Mouse (Mus musculus) neural tube, embryonic 11.5 days (tissue): ENCODE data around the gene Lyar. TPM values are rescaled to one million over a fixed set of nuclear protein-coding genes. Genes with fewer than 3 reads are reported as not detected.

Experiments
- ATAC-seq: fragments of 200-750 bp; cut with Nextera tagmentation; 2 replicates; pipeline ENCODE4 v1.8.0; 2017; ENCODE audit warnings: moderate number of reproducible peaks, mild to moderate bottlenecking, moderate TSS enrichment, moderate library complexity; ENCODE audit not compliant: insufficient read depth, low FRiP score, low TSS enrichment
- DNase-seq: peaks from one replicate; pipeline ENCODE4 v3.0.0-alpha.2; 2015; ENCODE audit warnings: low spot score
- H3K27ac ChIP-seq: fragments of 300-500 bp; sonication (generic); 2 replicates; pipeline ENCODE4 v1.5.1; 2014; ENCODE audit warnings: low read depth, mild to moderate bottlenecking, low read length
- H3K27me3 ChIP-seq: fragments of 300-500 bp; sonication (generic); 2 replicates; pipeline ENCODE4 v1.6.1; 2014; ENCODE audit warnings: mild to moderate bottlenecking, low read length, mixed read lengths; ENCODE audit not compliant: control insufficient read depth, insufficient read depth
- H3K36me3 ChIP-seq: fragments of 300-500 bp; sonication (generic); 2 replicates; pipeline ENCODE4 v1.6.1; 2014; ENCODE audit warnings: mild to moderate bottlenecking, low read length, moderate library complexity, mixed read lengths; ENCODE audit not compliant: control insufficient read depth, insufficient read depth
- H3K4me1 ChIP-seq: fragments of 300-500 bp; sonication (generic); 2 replicates; pipeline ENCODE4 v1.6.1; 2014; ENCODE audit warnings: low read length, mixed read lengths; ENCODE audit not compliant: control insufficient read depth, insufficient read depth
- H3K4me2 ChIP-seq: fragments of 300-500 bp; sonication (generic); 2 replicates; pipeline ENCODE4 v1.6.1; 2014; ENCODE audit warnings: low read depth, mild to moderate bottlenecking, moderate library complexity
- H3K4me3 ChIP-seq: fragments of 300-500 bp; sonication (generic); 2 replicates; pipeline ENCODE4 v1.5.1; 2014; ENCODE audit warnings: low read depth, low read length
- H3K9ac ChIP-seq: fragments of 300-500 bp; sonication (generic); 2 replicates; pipeline ENCODE4 v1.6.1; 2014; ENCODE audit warnings: mild to moderate bottlenecking, low read length
- H3K9me3 ChIP-seq: fragments of 300-500 bp; sonication (generic); 2 replicates; pipeline ENCODE4 v1.6.1; 2016; ENCODE audit warnings: low read length; ENCODE audit not compliant: control insufficient read depth
- WGBS: fragments of 180-500 bp; shearing (Covaris S2); extraction: QIAGEN DNeasy Blood & Tissue Kit; methylation state at CpG from one replicate; pipeline ENCODE4 v1.1.7; 2014; 5-methylcytosine and 5-hydroxymethylcytosine counted together
- polyA plus RNA-seq: library from polyadenylated mRNA; unstranded; fragments of >200 nt; fragmentation: Nextera tagmentation; extraction: Ambion mirVana; gene quantifications from 2 replicates; pipeline ENCODE4 v1.2.1, GENCODE M21; 2014

Lyar gene
- polyA plus RNA-seq, 1 experiment from 2014 or later = 102 TPM

GRCm38 (mm10) chr5:38259455-38260106 is 39.3 kb downstream of the Lyar start:
- peak overlapping the region; percentile 88 for H3K9ac ChIP-seq
- peaks cover 5% of the 10 kb centered on the region; the same call in 1 of the 2 replicates for H3K36me3 ChIP-seq
- H3K27me3 ChIP-seq = no peaks in the 10 kb centered on the region
- H3K4me1 ChIP-seq = peaks cover 5% of the 10 kb centered on the region
- H3K27ac ChIP-seq = peak overlapping the region; percentile 45; the same call in 1 of the 2 replicates
- ATAC-seq = no peak
- H3K9me3 ChIP-seq = no peaks in the 10 kb centered on the region
- H3K4me3 ChIP-seq = peak overlapping the region; percentile 88
- DNase-seq = no peak
- 50% methylated on average over 9 of the region's 9 CpGs for WGBS
- H3K4me2 ChIP-seq = peak overlapping the region; percentile 85

GRCm38 (mm10) chr5:38260107-38260682 is 39.9 kb downstream of the Lyar start, which contains the start of gene Tmem128:
Gene Tmem128 (plus strand): TSS chr5:38260185.
- Histone ChIP-seq H3K9me3 (no peaks in the 10 kb centered on the region), H3K36me3 (peaks cover 5% of the 10 kb centered on the region; the same call in 1 of the 2 replicates), H3K27ac (peak within 1 kb of the TSS; percentile 45), H3K9ac (peak within 1 kb of the TSS; percentile 88), H3K4me3 (peak within 1 kb of the TSS; percentile 88), H3K27me3 (no peaks in the 10 kb centered on the region), H3K4me2 (peak within 1 kb of the TSS; percentile 85), H3K4me1 (peaks cover 5% of the 10 kb centered on the region)
- ATAC-seq (peak; percentile 68), DNase-seq (peak; percentile 78)
- under 1% methylated on average over 40 of the region's 40 CpGs for WGBS

- ATAC-seq = no peak
- H3K4me2 ChIP-seq = no peak overlapping the region
- WGBS = 93% methylated on average over 3 of the region's 3 CpGs
Observed at GRCm38 (mm10) chr5:38270942-38271341, 50.7 kb downstream of the Lyar start.

GRCm38 (mm10) chr5:38273831-38274230 is 53.6 kb downstream of the Lyar start:
- ATAC-seq (no peak), DNase-seq (no peak)
- no peak overlapping the region for H3K4me3 ChIP-seq
- no peaks in the 10 kb centered on the region; the same call in 1 of the 2 replicates for H3K36me3 ChIP-seq
- peaks cover 45% of the 10 kb centered on the region for H3K27me3 ChIP-seq
- no peak overlapping the region for H3K4me2 ChIP-seq
- no peaks in the 10 kb centered on the region for H3K9me3 ChIP-seq
- H3K27ac ChIP-seq = no peak overlapping the region
- H3K4me1 ChIP-seq = 0 out of 2 replicates have a peak, but pooled peaks cover 6% of the 10 kb centered on the region
- WGBS = 88% methylated on average over 4 of the region's 4 CpGs
- no peak overlapping the region for H3K9ac ChIP-seq

More at GRCm38 (mm10) chr5:38270942-38271341, 50.7 kb downstream of the Lyar start:
- Histone ChIP-seq H3K9me3 (no peaks in the 10 kb centered on the region), H3K4me1 (no peaks in the 10 kb centered on the region), H3K4me3 (no peak overlapping the region), H3K9ac (no peak overlapping the region), H3K27me3 (peaks cover 17% of the 10 kb centered on the region), H3K36me3 (no peaks in the 10 kb centered on the region; the same call in 1 of the 2 replicates), H3K27ac (no peak overlapping the region)
- DNase-seq = no peak

GRCm38 (mm10) chr5:38275771-38276170 is 55.5 kb downstream of the Lyar start, which contains the start of gene Otop1:
Gene Otop1 (plus strand): TSS chr5:38275972.
- Histone ChIP-seq H3K4me1 (0 out of 2 replicates have a peak, but pooled peaks cover 6% of the 10 kb centered on the region), H3K36me3 (no peaks in the 10 kb centered on the region), H3K4me2 (peak within 1 kb of the TSS; percentile 29), H3K9me3 (no peaks in the 10 kb centered on the region), H3K4me3 (no peak within 1 kb of the TSS), H3K9ac (no peak within 1 kb of the TSS), H3K27ac (no peak within 1 kb of the TSS), H3K27me3 (peaks cover 49% of the 10 kb centered on the region)
- ATAC-seq = no peak
- 2% methylated on average over 4 of the region's 4 CpGs for WGBS
- no peak for DNase-seq

- H3K27ac ChIP-seq = no peak overlapping the region
- no peak overlapping the region for H3K4me3 ChIP-seq
- H3K9ac ChIP-seq = no peak overlapping the region
- peak overlapping the region; percentile 14; the same call in 1 of the 2 replicates for H3K4me2 ChIP-seq
- peaks cover 49% of the 10 kb centered on the region for H3K27me3 ChIP-seq
- DNase-seq (no peak), ATAC-seq (no peak)
- no peaks in the 10 kb centered on the region for H3K9me3 ChIP-seq
- H3K36me3 ChIP-seq = no peaks in the 10 kb centered on the region
- H3K4me1 ChIP-seq = 0 out of 2 replicates have a peak, but pooled peaks cover 6% of the 10 kb centered on the region
- WGBS = 1% methylated on average over 19 of the region's 19 CpGs
Observed at GRCm38 (mm10) chr5:38276451-38276850, 56.2 kb downstream of the Lyar start.

GRCm38 (mm10) chr5:38277098-38277866 is 57.0 kb downstream of the Lyar start:
- Histone ChIP-seq H3K36me3 (no peaks in the 10 kb centered on the region), H3K9ac (no peak overlapping the region), H3K4me3 (peak overlapping the region; percentile 28), H3K9me3 (no peaks in the 10 kb centered on the region), H3K4me2 (peak overlapping the region; percentile 29), H3K27ac (no peak overlapping the region), H3K4me1 (0 out of 2 replicates have a peak, but pooled peaks cover 6% of the 10 kb centered on the region), H3K27me3 (peaks cover 49% of the 10 kb centered on the region)
- 1% methylated on average over 59 of the region's 65 CpGs for WGBS
- ATAC-seq (peak; percentile 38; the same call in 1 of the 2 replicates), DNase-seq (peak; percentile 35)

- Histone ChIP-seq H3K4me2 (peak overlapping the region; percentile 29; the same call in 1 of the 2 replicates), H3K9me3 (no peaks in the 10 kb centered on the region), H3K36me3 (no peaks in the 10 kb centered on the region), H3K4me1 (0 out of 2 replicates have a peak, but pooled peaks cover 6% of the 10 kb centered on the region), H3K9ac (no peak overlapping the region), H3K27me3 (peaks cover 49% of the 10 kb centered on the region), H3K27ac (no peak overlapping the region), H3K4me3 (no peak overlapping the region)
- ATAC-seq = no peak
- 16% methylated on average over 12 of the region's 12 CpGs for WGBS
- no peak for DNase-seq
Observed at GRCm38 (mm10) chr5:38277936-38278600, 57.8 kb downstream of the Lyar start.
